Mouse (Mus musculus): Measurements from ENCODE around the gene Gpr162.
A peak's percentile ranks its signal among the peaks of the same experiment; 100 is the strongest.

The Gpr162 gene

DNA sequence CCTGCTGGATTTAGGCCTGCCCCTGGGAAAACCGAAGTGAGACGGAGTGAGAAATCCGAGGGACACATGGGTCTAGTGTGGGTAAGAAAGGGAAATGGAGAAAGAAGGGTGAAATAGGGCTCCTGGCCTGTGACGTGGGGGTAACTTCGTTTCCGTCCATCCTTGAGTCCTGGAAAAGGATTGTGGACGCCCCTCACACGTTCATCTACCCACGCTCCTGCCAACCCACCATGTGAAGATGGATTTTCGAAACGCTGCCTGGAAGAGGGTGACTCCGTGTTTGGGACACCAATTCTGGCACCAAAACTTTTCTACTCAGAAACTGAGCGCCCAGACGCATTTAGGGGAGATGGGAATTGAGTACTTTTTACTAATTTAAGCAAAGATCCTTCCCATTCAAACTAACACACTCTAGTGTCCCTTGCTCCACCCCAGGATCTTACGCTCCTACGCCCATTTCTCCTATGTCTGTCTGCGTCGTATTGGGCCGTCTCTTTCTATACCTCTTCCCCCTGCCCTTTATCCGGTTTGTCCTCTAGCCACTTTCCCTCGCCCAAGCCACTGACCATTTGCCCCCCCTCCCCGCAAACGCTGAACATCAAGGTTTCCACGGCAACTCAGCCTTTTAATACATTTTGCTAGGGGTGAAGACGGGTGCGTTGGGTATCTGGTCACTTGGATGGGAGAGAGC, 5.8 kb downstream of the Gpr162 start:
- TF ChIP-seq POU5F1 (IDR thresholded peaks at IDR 0.05; ENCODE audit: borderline replicate concordance, low read length) (no peak), NANOG (IDR thresholded peaks at IDR 0.05; ENCODE audit: borderline replicate concordance, low read length) (no peak), CTCF (conservative IDR thresholded peaks at IDR 0.05; ENCODE audit: low read length) (no peak)
- Histone ChIP-seq H3K27me3 (ENCODE audit: insufficient read depth, low read length) (peaks cover 61% of the 10 kb centered on the region), H3K36me3 (ENCODE audit: insufficient read depth, low read length) (no peaks in the 10 kb centered on the region)

DNA sequence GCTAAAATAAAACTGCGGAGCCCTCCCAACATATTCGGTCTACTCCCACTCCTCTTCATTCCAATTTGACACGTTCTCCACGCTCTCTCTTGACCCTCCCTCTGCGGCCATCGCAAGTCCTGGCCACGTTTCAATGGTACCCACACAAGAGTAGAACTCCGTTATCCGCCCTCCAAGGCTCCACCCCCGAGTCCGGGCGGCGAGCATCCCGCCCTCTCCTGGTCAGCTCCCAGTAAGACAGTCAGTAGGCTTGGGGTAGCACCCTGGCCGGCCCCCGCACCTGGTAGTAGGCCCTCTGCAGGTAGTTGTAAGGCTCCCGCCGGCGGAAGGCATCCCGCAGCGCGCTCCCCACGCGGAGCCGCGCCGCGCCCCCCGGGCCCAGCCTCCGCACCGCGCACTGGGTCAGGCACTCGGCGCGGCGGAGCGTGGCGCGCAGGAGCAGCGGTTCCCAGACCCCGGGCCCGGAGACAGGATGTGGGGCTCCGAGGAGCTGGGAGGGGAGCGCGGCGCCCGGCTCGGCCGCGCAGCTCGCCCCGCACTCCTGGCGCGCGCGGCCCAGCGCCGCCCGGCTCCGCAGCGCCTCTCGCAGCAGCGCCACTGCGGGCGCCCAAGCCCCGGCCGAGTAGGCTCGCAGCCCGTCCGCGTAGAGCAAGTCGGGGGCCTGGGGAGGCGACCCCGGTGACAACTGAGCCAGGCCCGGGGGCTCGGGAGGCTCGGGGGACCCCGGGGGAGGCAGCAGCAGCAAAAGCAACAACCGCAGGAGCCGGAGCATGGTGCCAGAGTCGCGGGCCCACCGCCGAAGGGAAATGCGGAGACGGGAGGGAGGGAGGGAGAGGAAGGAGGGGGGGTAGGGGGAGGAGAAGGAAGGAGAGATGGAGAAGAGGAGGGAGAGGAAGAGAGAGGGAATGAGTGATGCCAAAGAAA, 6.6 kb downstream of the Gpr162 start, which contains the start of gene P3h3:
TSS of gene P3h3 (minus strand) at position 837 of the 924 bp plus-strand sequence.
- no peaks in the 10 kb centered on the region for H3K36me3 ChIP-seq (ENCODE audit: insufficient read depth, low read length)
- TF ChIP-seq CTCF (conservative IDR thresholded peaks at IDR 0.05; ENCODE audit: low read length) (peak; percentile 39), NANOG (IDR thresholded peaks at IDR 0.05; ENCODE audit: borderline replicate concordance, low read length) (no peak), POU5F1 (IDR thresholded peaks at IDR 0.05; ENCODE audit: borderline replicate concordance, low read length) (no peak)
- H3K9me3 ChIP-seq (ENCODE audit: low read length): no peaks in the 10 kb centered on the region
- peaks cover 56% of the 10 kb centered on the region for H3K27me3 ChIP-seq (ENCODE audit: insufficient read depth, low read length)
- peaks cover 73% of the 10 kb centered on the region for H3K4me1 ChIP-seq (replicated peaks; ENCODE audit: low read depth, low read length)
- peak within 1 kb of the TSS; percentile 82 for H3K4me3 ChIP-seq (replicated peaks; ENCODE audit: low read length)

More for the DNA sequence above, 5.8 kb downstream of the Gpr162 start:
- Histone ChIP-seq H3K9me3 (ENCODE audit: low read length) (no peaks in the 10 kb centered on the region), H3K4me3 (replicated peaks; ENCODE audit: low read length) (peak overlapping the region; percentile 82), H3K4me1 (replicated peaks; ENCODE audit: low read depth, low read length) (peaks cover 81% of the 10 kb centered on the region)

DNA sequence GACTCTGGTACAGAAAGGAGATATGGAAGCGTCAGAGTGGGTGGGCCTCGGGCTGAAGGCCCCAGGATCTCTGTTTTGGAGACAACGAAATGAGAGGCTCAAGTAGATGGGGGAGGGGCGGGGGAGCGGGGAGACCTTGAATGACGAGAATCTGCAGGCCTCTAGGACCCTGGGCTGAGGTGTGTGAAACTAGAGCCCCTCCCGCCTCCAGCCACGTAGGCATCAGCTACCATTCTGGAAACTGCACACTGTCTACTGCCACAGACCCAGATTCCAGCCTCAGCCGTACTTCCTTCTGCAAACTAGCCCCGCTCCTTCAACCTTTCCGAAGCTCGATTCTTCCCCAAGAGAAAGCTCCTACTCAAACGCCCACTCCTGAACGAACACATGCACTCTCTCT, 7.5 kb downstream of the Gpr162 start:
- Histone ChIP-seq H3K9me3 (ENCODE audit: low read length) (no peaks in the 10 kb centered on the region), H3K36me3 (ENCODE audit: insufficient read depth, low read length) (no peaks in the 10 kb centered on the region), H3K4me3 (replicated peaks; ENCODE audit: low read length) (peak overlapping the region; percentile 82), H3K27me3 (ENCODE audit: insufficient read depth, low read length) (peaks cover 52% of the 10 kb centered on the region), H3K4me1 (replicated peaks; ENCODE audit: low read depth, low read length) (peaks cover 72% of the 10 kb centered on the region)
- TF ChIP-seq NANOG (IDR thresholded peaks at IDR 0.05; ENCODE audit: borderline replicate concordance, low read length): no peak
- no peak for TF ChIP-seq POU5F1 (IDR thresholded peaks at IDR 0.05; ENCODE audit: borderline replicate concordance, low read length)
- no peak for TF ChIP-seq CTCF (conservative IDR thresholded peaks at IDR 0.05; ENCODE audit: low read length)

DNA sequence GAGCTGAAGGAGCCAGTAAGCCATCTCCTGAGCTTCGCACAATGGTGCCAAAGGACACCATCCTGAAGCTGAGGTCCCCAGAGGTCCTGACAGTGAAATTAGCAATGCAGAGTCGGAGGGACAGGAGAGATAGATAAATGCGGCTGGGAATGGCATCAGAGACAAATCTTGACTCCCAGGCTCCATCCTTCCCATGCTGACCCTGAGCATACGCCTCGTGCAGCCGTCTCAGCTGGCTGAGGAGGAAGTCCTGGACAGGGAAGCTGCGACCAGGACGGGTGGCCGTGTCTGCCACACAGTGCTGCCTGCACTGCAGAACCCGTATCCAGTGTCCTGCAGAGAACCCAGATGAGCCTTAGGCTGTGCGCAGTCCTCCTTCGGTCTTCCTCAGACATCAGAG, 9.1 kb downstream of the Gpr162 start:
- H3K27me3 ChIP-seq (ENCODE audit: insufficient read depth, low read length): peaks cover 44% of the 10 kb centered on the region
- H3K36me3 ChIP-seq (ENCODE audit: insufficient read depth, low read length): no peaks in the 10 kb centered on the region
- TF ChIP-seq POU5F1 (IDR thresholded peaks at IDR 0.05; ENCODE audit: borderline replicate concordance, low read length) (no peak), NANOG (IDR thresholded peaks at IDR 0.05; ENCODE audit: borderline replicate concordance, low read length) (no peak), CTCF (conservative IDR thresholded peaks at IDR 0.05; ENCODE audit: low read length) (no peak)
- H3K9me3 ChIP-seq (ENCODE audit: low read length): no peaks in the 10 kb centered on the region
- H3K4me1 ChIP-seq (replicated peaks; ENCODE audit: low read depth, low read length): peaks cover 71% of the 10 kb centered on the region
- H3K4me3 ChIP-seq (replicated peaks; ENCODE audit: low read length): no peak overlapping the region

DNA sequence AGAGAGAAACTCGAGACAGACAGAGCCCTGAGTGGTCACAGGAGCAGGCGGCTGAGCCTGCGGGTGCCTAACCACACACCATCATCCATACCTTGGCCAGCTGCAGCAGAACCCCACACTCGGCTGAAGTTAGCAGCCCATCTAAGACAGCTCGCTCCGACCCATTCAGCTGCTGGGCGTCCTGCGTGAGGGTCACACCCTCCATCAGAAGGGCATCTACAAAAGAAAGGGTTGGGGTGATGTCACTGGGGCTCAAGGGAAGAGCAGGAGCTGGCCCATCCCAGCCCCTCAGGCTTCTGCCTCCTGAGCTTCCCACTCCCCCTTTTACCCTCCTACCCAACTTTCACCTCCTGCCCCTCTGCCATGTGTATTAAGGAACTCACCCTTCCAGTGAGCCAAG, 13.2 kb downstream of the Gpr162 start:
- H3K4me1 ChIP-seq (replicated peaks; ENCODE audit: low read depth, low read length): peaks cover 66% of the 10 kb centered on the region
- no peaks in the 10 kb centered on the region for H3K36me3 ChIP-seq (ENCODE audit: insufficient read depth, low read length)
- H3K4me3 ChIP-seq (replicated peaks; ENCODE audit: low read length): peak overlapping the region; percentile 45
- peaks cover 30% of the 10 kb centered on the region for H3K27me3 ChIP-seq (ENCODE audit: insufficient read depth, low read length)
- TF ChIP-seq POU5F1 (IDR thresholded peaks at IDR 0.05; ENCODE audit: borderline replicate concordance, low read length) (no peak), CTCF (conservative IDR thresholded peaks at IDR 0.05; ENCODE audit: low read length) (no peak), NANOG (IDR thresholded peaks at IDR 0.05; ENCODE audit: borderline replicate concordance, low read length) (no peak)
- H3K9me3 ChIP-seq (ENCODE audit: low read length): no peaks in the 10 kb centered on the region

DNA sequence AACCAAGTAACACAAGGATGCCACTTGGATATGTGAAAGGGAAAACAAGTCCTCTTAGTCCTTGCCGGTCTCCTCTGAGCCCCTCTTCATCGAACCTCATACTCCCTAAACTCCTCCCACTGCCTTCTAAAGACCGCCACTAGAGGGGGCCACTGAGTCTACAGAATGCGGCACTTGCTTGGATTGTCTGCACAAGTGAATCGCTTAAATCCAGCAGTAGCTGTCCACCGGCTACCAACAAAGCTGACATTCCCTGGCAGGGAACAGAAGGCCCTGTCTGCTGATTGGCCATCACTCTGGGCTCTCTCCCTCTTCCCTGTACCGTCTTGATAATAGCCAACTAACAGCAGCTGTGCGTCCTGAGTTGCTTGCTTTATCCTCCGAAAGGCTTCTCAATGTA, 16.5 kb downstream of the Gpr162 start:
- Histone ChIP-seq H3K27me3 (ENCODE audit: insufficient read depth, low read length) (peaks cover 12% of the 10 kb centered on the region), H3K36me3 (ENCODE audit: insufficient read depth, low read length) (no peaks in the 10 kb centered on the region), H3K4me3 (replicated peaks; ENCODE audit: low read length) (no peak overlapping the region), H3K4me1 (replicated peaks; ENCODE audit: low read depth, low read length) (peaks cover 65% of the 10 kb centered on the region), H3K9me3 (ENCODE audit: low read length) (no peaks in the 10 kb centered on the region)
- TF ChIP-seq CTCF (conservative IDR thresholded peaks at IDR 0.05; ENCODE audit: low read length): peak; percentile 98
- TF ChIP-seq POU5F1 (IDR thresholded peaks at IDR 0.05; ENCODE audit: borderline replicate concordance, low read length): no peak

DNA sequence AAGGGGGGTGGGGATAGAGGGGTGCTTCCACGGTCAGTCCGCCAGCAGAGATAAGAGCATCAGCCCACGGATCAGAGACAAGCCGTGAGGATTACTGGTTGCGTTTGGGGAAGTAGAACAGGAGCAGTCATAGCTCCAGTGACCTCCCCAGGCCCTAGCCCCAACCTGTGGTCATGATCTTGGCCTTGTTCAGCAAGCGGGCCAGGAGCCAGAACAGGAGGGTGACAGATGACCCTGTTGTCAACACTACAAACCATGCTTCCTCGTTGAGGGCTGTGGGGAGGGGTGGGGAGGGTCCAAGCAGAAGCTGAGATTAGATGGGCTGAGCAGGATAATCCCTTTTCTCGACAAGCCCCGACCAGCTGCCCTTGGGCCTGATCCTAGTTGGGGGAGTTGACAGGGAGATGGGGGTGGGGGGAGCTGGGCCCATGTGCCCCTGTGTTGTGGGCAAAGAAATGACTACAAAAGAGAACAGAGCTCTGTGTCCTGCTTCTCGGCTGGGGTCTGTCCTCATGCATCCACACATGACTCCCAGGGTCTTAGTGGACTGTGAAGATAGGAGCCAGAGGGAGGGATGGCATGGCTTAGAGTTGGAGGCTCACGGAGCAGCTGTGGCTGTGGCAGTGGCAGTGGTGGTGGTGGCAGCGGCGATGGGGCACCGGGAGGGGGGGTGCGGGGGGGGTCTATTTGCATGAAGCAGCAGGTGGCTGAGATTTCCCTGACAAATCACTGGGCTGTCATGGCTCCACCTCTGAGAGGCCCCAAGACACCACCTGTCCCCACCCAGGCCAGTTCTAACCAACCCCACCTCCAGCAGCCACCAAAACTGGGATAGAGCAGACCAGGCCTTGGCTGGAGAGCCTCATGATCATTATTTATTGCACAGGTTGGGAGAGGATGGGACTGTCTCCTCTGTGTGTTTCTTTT, 23.3 kb downstream of the Gpr162 start, which contains the start of gene Gnb3:
TSS of gene Gnb3 (minus strand) at position 35 of the 927 bp plus-strand sequence.
- H3K4me1 ChIP-seq (replicated peaks; ENCODE audit: low read depth, low read length): peaks cover 53% of the 10 kb centered on the region
- no peaks in the 10 kb centered on the region for H3K9me3 ChIP-seq (ENCODE audit: low read length)
- no peak within 1 kb of the TSS for H3K4me3 ChIP-seq (replicated peaks; ENCODE audit: low read length)
- no peaks in the 10 kb centered on the region; the same call in 1 of the 2 replicates for H3K27me3 ChIP-seq (ENCODE audit: insufficient read depth, low read length)
- no peak for TF ChIP-seq POU5F1 (IDR thresholded peaks at IDR 0.05; ENCODE audit: borderline replicate concordance, low read length)
- TF ChIP-seq NANOG (IDR thresholded peaks at IDR 0.05; ENCODE audit: borderline replicate concordance, low read length): no peak
- no peak for TF ChIP-seq CTCF (conservative IDR thresholded peaks at IDR 0.05; ENCODE audit: low read length)
- H3K36me3 ChIP-seq (ENCODE audit: insufficient read depth, low read length): peaks cover 3% of the 10 kb centered on the region

Measured in E14TG2a.4 (cell line).